Mouse (Mus musculus): ENCODE measurements at regions not wholly inside any gene's neighbourhood (a gene's known extent, or its start where the extent isn't known, plus 50 kb on each side); places are given as distances from the start of the nearest gene placed in this dataset.

GRCm38 (mm10) chr12:71623271-71623670 lies 207.6 kb upstream of the Daam1 start:
- no peak for DNase-seq (ENCODE audit: low read depth)

- no peak for DNase-seq (ENCODE audit: low read depth)
Observed at GRCm38 (mm10) chr12:71624076-71624475, 206.8 kb upstream of the Daam1 start.

- no peak for DNase-seq (ENCODE audit: low read depth)
Observed at GRCm38 (mm10) chr12:71624676-71625075, 206.2 kb upstream of the Daam1 start.

GRCm38 (mm10) chr12:71625115-71625514 lies 205.8 kb upstream of the Daam1 start:
- DNase-seq (ENCODE audit: low read depth), result no peak

GRCm38 (mm10) chr12:71626801-71627200 lies 204.1 kb upstream of the Daam1 start:
- DNase-seq (ENCODE audit: low read depth), result no peak

- no peak for DNase-seq (ENCODE audit: low read depth)
Observed at GRCm38 (mm10) chr12:71627421-71628339, 203.2 kb upstream of the Daam1 start.

GRCm38 (mm10) chr12:71628340-71628738 lies 202.5 kb upstream of the Daam1 start:
- no peak for DNase-seq (ENCODE audit: low read depth)

GRCm38 (mm10) chr12:71628796-71629195 lies 202.1 kb upstream of the Daam1 start:
- DNase-seq (ENCODE audit: low read depth), result no peak

GRCm38 (mm10) chr12:71630386-71630785 lies 200.5 kb upstream of the Daam1 start:
- DNase-seq (ENCODE audit: low read depth), result no peak

- DNase-seq (ENCODE audit: low read depth), result no peak
Observed at GRCm38 (mm10) chr12:71636300-71636699, 194.6 kb upstream of the Daam1 start.

GRCm38 (mm10) chr12:71637248-71637647 lies 193.6 kb upstream of the Daam1 start:
- no peak for DNase-seq (ENCODE audit: low read depth)

GRCm38 (mm10) chr12:71638246-71638645 lies 192.6 kb upstream of the Daam1 start:
- DNase-seq (ENCODE audit: low read depth), result no peak

GRCm38 (mm10) chr12:71640058-71640501 lies 190.8 kb upstream of the Daam1 start:
- no peak for DNase-seq (ENCODE audit: low read depth)

GRCm38 (mm10) chr12:71641486-71641885 lies 189.4 kb upstream of the Daam1 start:
- no peak for DNase-seq (ENCODE audit: low read depth)

- DNase-seq (ENCODE audit: low read depth), result no peak
Observed at GRCm38 (mm10) chr12:71642797-71643337, 188.0 kb upstream of the Daam1 start.

GRCm38 (mm10) chr12:71651251-71651650 lies 179.6 kb upstream of the Daam1 start:
- no peak for DNase-seq (ENCODE audit: low read depth)

- no peak for DNase-seq (ENCODE audit: low read depth)
Observed at GRCm38 (mm10) chr12:71693346-71694038, 137.4 kb upstream of the Daam1 start.

- DNase-seq (ENCODE audit: low read depth), result no peak
Observed at GRCm38 (mm10) chr12:71701753-71702152, 129.1 kb upstream of the Daam1 start.

GRCm38 (mm10) chr12:71702181-71702580 lies 128.7 kb upstream of the Daam1 start:
- no peak for DNase-seq (ENCODE audit: low read depth)

GRCm38 (mm10) chr12:71703146-71703902 lies 127.6 kb upstream of the Daam1 start:
- no peak for DNase-seq (ENCODE audit: low read depth)

GRCm38 (mm10) chr12:71704431-71704830 lies 126.4 kb upstream of the Daam1 start:
- no peak for DNase-seq (ENCODE audit: low read depth)

Measured in gonadal fat pad, adult 2 months (tissue).